Mouse (Mus musculus) CH12.LX (cell line): ENCODE results near the gene Kalrn.
A peak's percentile ranks its signal among the peaks of the same experiment; 100 is the strongest.
"Not testable (repeated sequence)": the region's sequence is repeated elsewhere in the genome, so short reads cannot be mapped to it uniquely, and the experiment has no call there.

Experiments used
- CTCF ChIP-seq, 2 experiments: IDR thresholded peaks in 1 of 2; conservative IDR thresholded peaks in 1 of 2; 2 replicates each; pipeline ENCODE4 v1.5.1; 2011 to 2012; ENCODE audit warnings: low read depth in 2 of 2, low read length in 2 of 2, improper control_type of control experiment in 1 of 2, inconsistent platforms in 1 of 2, mild to moderate bottlenecking in 1 of 2, moderate library complexity in 1 of 2
- E2F4 ChIP-seq: IDR thresholded peaks from 2 replicates; pipeline ENCODE4 v1.6.1; 2011; ENCODE audit warnings: low read depth, low read length, improper control_type of control experiment; ENCODE audit not compliant: insufficient replicate concordance
- EP300 ChIP-seq: IDR thresholded peaks from 2 replicates; pipeline ENCODE4 v1.6.1; 2011; ENCODE audit warnings: low read length, improper control_type of control experiment
- HCFC1 ChIP-seq: IDR thresholded peaks from 2 replicates; pipeline ENCODE4 v1.6.1; 2012; ENCODE audit warnings: low read depth, mild to moderate bottlenecking, inconsistent platforms, low read length, improper control_type of control experiment
- JUND ChIP-seq: conservative IDR thresholded peaks from 2 replicates; pipeline ENCODE4 v1.6.1; 2011; ENCODE audit warnings: low read depth, low read length, improper control_type of control experiment
- MAFK ChIP-seq: IDR thresholded peaks from 2 replicates; pipeline ENCODE4 v1.6.1; 2011; ENCODE audit warnings: low read length, improper control_type of control experiment; ENCODE audit not compliant: insufficient replicate concordance
- MAX ChIP-seq: IDR thresholded peaks from 2 replicates; pipeline ENCODE4 v1.6.1; 2011; ENCODE audit warnings: low read length, improper control_type of control experiment
- PAX5 ChIP-seq: IDR thresholded peaks from 2 replicates; pipeline ENCODE4 v1.6.1; 2012; ENCODE audit warnings: low read length, inconsistent platforms, mixed read lengths
- POLR2A ChIP-seq: IDR thresholded peaks from 2 replicates; pipeline ENCODE4 v1.6.1; 2011; ENCODE audit warnings: low read depth, mild to moderate bottlenecking, improper control_type of control experiment, low read length
- RAD21 ChIP-seq: IDR thresholded peaks from 2 replicates; pipeline ENCODE4 v1.6.1; 2011; ENCODE audit warnings: low read depth, mild to moderate bottlenecking, low read length, improper control_type of control experiment, moderate library complexity
- SMC3 ChIP-seq: IDR thresholded peaks from 2 replicates; pipeline ENCODE4 v1.6.1; 2011; ENCODE audit warnings: low read depth, low read length, improper control_type of control experiment
- TCF12 ChIP-seq: IDR thresholded peaks from 2 replicates; pipeline ENCODE4 v1.6.1; 2014; ENCODE audit warnings: low read depth, mild to moderate bottlenecking, inconsistent platforms, low read length, improper control_type of control experiment
- USF1 ChIP-seq: IDR thresholded peaks from 2 replicates; pipeline ENCODE4 v1.6.1; 2014; ENCODE audit warnings: low read depth, mild to moderate bottlenecking, inconsistent platforms, low read length, improper control_type of control experiment
- ZC3H11A ChIP-seq: IDR thresholded peaks from 2 replicates; pipeline ENCODE4 v1.6.1; 2012; ENCODE audit warnings: low read depth, mild to moderate bottlenecking, inconsistent platforms, low read length, improper control_type of control experiment

DNA sequence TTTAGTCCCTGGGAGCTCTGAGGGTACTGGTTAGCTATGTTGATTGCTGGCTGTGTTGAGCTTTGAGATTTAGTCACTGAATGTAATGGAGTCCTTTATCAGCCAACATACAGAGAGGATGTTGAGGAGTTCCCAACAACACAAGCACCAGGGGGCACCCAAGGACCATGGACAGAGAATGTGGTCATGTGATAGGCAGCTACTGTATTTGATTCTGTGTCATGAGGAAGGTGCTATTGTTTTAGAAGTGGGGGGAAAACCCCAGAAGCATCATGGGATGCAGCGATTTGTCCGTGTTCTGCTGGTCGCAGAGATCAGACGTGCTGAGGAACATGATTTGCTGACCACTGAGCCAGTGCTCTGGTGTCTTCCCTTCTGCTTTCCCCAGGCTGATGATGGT, 269.5 kb downstream of the Kalrn start:
- TF ChIP-seq RAD21 = peak; percentile 53
- not testable (repeated sequence) for TF ChIP-seq EP300, E2F4, TCF12, POLR2A, JUND, PAX5, MAFK, HCFC1, ZC3H11A, MAX
- TF ChIP-seq CTCF (conservative IDR thresholded peaks at IDR 0.05 in 1 of 2, IDR thresholded peaks at IDR 0.05 in 1 of 2; ENCODE audit: low read depth in 2 of 2, low read length in 2 of 2) = peak in 1 of 2 experiments; percentile 58; a peak in 2 of 4 replicates
- TF ChIP-seq SMC3 = peak; percentile 43
- TF ChIP-seq USF1 = peak; percentile 65
